In the genomic region with DNA sequence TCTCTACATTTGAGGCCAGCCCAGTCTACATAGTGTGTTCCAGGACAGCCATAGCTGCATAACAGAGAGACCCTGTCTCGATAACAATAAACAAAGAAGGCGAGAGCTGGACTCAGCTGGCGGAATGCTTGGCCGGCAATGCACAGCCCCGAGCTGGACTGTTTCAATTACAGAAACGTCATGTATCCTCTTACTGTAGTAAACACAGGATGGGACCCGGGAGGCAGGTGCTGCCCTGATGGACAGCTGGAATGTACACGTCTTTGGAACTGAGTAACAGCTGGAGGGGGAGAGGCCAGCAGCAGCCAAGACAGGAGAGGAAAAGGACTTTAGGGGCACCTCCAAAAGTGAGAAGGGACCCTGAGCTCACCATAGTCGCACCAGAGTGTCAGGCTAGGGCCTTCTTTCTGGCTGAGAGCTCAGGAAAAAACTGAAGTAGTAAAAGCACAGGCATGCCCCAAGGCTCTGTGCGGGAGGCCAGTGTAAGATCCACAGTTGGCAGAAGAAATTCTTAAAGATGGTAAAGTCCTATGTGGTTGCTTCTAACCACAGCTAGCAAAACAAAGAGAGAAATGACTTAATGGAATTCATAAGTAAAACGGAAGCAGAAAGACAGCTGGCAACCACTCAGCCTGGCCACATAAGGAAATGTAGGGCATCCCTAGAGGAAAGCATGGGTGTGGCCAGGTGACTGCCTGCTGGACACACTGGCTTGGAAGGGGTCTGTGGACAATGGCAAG, we compare ENCODE assay signal across 8 mouse cellular contexts.
DNase-seq lines count a peak whose midpoint lies in the region; ATAC-seq and TF ChIP-seq lines count a peak whose summit lies in the region.

No protein-coding gene starts in this region.

- no peak overlapping the region for H3K4me3 ChIP-seq in cerebellum, adult 2 months (replicated peaks; ENCODE audit: insufficient read depth, low read depth, low read length)

- no peaks in the 10 kb centered on the region for H3K27me3 ChIP-seq in cerebellum, adult 2 months (ENCODE audit: control insufficient read depth, insufficient read depth, low read length)

- no peak for TF ChIP-seq POLR2A in cerebellum, adult 2 months (IDR thresholded peaks at IDR 0.05; ENCODE audit: borderline replicate concordance, insufficient read depth, low read length)

- H3K4me1 ChIP-seq in cerebellum, adult 2 months (ENCODE audit: control insufficient read depth, insufficient read depth, low read length) = no peaks in the 10 kb centered on the region; the same call in 1 of the 2 replicates

- 63% methylated on average over 11 of the region's 11 CpGs for WGBS in cerebellum, adult 2 months

- DNase-seq in layer of hippocampus, adult 8-10 months (ENCODE audit: low spot score in 2 of 2) = peak; percentile 30 to 31
- DNase-seq in layer of hippocampus, postnatal 10 days (ENCODE audit: low spot score in 2 of 2) = no peak
- peak; percentile 26 for DNase-seq in T-cell, adult 2 months (ENCODE audit: low spot score)
- no peak for DNase-seq in left cerebral cortex, adult 8-10 months (ENCODE audit: low spot score in 2 of 2)
- DNase-seq in cerebellum, adult 2 months = no peak
- no peak for DNase-seq in thymus, adult 18-20 months

- ATAC-seq in hematopoietic stem cell, adult 5-6 weeks (replicated peaks in 1 of 2; ENCODE audit: insufficient read depth in 1 of 2, low FRiP score in 2 of 2, low TSS enrichment in 1 of 2, low read depth in 1 of 2, poor library complexity in 2 of 2, severe bottlenecking in 2 of 2) = peak; percentile 60 to 72
- ATAC-seq in megakaryocyte, adult 5-6 weeks (ENCODE audit: poor library complexity, severe bottlenecking) = peak; percentile 26; the same call in 1 of the 2 replicates

- H3K27ac ChIP-seq in cerebellum, adult 2 months (ENCODE audit: insufficient read depth, low read length) = no peak overlapping the region

- TF ChIP-seq CTCF in cerebellum, adult 2 months (IDR thresholded peaks at IDR 0.05; ENCODE audit: borderline replicate concordance, insufficient read depth, low read depth, low read length) = no peak

Comparison
In these comparisons a context has a peak if more than half of its experiments do, and no peak if none do; other contexts are left out.
1. DNase-seq: peak in layer of hippocampus, adult 8-10 months (2 of 2) and T-cell, adult 2 months (single experiment); none in layer of hippocampus, postnatal 10 days (0 of 2), left cerebral cortex, adult 8-10 months (0 of 2), cerebellum, adult 2 months (0 of 2) and thymus, adult 18-20 months (0 of 2).